Mouse (Mus musculus) G1E (cell line): ENCODE results near the gene Pds5a. TPM values are rescaled to one million over a fixed set of nuclear protein-coding genes. Genes with fewer than 3 reads are reported as not detected.

Experiments
- ATAC-seq: 2 replicates; pipeline ENCODE4 v1.8.0; 2016; ENCODE audit warnings: mild to moderate bottlenecking; ENCODE audit not compliant: insufficient number of reproducible peaks, poor library complexity, low FRiP score, severe bottlenecking; ENCODE audit errors: extremely low read depth
- DNase-seq: peaks from one replicate; pipeline ENCODE4 v3.0.0; 2012; ENCODE audit warnings: low spot score
- H3K27me3 ChIP-seq: 2 replicates; pipeline ENCODE4 v1.6.1; 2012; ENCODE audit warnings: mild to moderate bottlenecking, low read length, inconsistent platforms; ENCODE audit not compliant: insufficient read depth
- H3K36me3 ChIP-seq: replicated peaks from 2 replicates; pipeline ENCODE3; 2012; ENCODE audit warnings: mild to moderate bottlenecking, inconsistent platforms
- H3K4me1 ChIP-seq: 2 replicates; pipeline ENCODE4 v1.6.1; 2012; ENCODE audit warnings: low read depth, low read length, inconsistent platforms, mixed read lengths; ENCODE audit not compliant: insufficient read depth
- H3K4me3 ChIP-seq: 2 replicates; pipeline ENCODE4 v1.5.1; 2012; ENCODE audit warnings: low read depth, mild to moderate bottlenecking, inconsistent platforms, low read length, moderate library complexity, mixed read lengths
- H3K9me3 ChIP-seq: replicated peaks from 2 replicates; pipeline ENCODE4 v1.6.1; 2012; ENCODE audit warnings: inconsistent platforms
- CTCF ChIP-seq: IDR thresholded peaks from 2 replicates; pipeline ENCODE4 v1.5.1; 2012; ENCODE audit warnings: low read depth, low read length, inconsistent platforms, mixed read lengths
- GATA1 ChIP-seq: IDR thresholded peaks from 2 replicates; pipeline ENCODE4 v1.6.1; 2012; ENCODE audit warnings: borderline replicate concordance, low read length, inconsistent platforms, mixed read lengths
- GATA2 ChIP-seq: IDR thresholded peaks from 2 replicates; pipeline ENCODE4 v1.6.1; 2012; ENCODE audit warnings: low read depth, low read length, inconsistent platforms, borderline replicate concordance
- POLR2AphosphoS5 ChIP-seq: IDR thresholded peaks from 2 replicates; pipeline ENCODE4 v1.6.1; 2012; ENCODE audit warnings: low read depth, low read length, inconsistent platforms; ENCODE audit not compliant: insufficient replicate concordance
- TAL1 ChIP-seq: conservative IDR thresholded peaks from 2 replicates; pipeline ENCODE4 v1.6.1; 2012; ENCODE audit warnings: low read depth, low read length, inconsistent platforms, mixed read lengths
- polyA plus RNA-seq: library from polyadenylated mRNA; stranded (reverse); fragments of >175 nt; gene quantifications from 2 replicates; pipeline ENCODE4 v1.2.3, GENCODE M21; 2012
- total RNA-seq, 2 experiments: library from RNA; stranded (forward) in 1 of 2; stranded (reverse) in 1 of 2; fragments of 200-1000 nt in 1 of 2; fragments of >200 nt in 1 of 2; fragmentation: Nextera tagmentation in 1 of 2; gene quantifications; 2 replicates each; pipeline ENCODE4 v1.2.3; 2014 to 2017

Gene Pds5a
- total and polyA plus RNA-seq, 3 experiments: 22.9 to 441 (median 434) TPM

GRCm38 (mm10) chr5:65678826-65679225 lies 19.2 kb downstream of the Pds5a start:
- DNase-seq (no peak), ATAC-seq (no peak)
- H3K27me3 ChIP-seq: no peaks in the 10 kb centered on the region
- no peak overlapping the region for H3K4me3 ChIP-seq
- H3K36me3 ChIP-seq: peaks cover 85% of the 10 kb centered on the region
- H3K9me3 ChIP-seq: peaks cover 5% of the 10 kb centered on the region; the same call in 1 of the 2 replicates
- H3K4me1 ChIP-seq: peaks cover 16% of the 10 kb centered on the region
- no peak for TF ChIP-seq GATA1
- TF ChIP-seq CTCF: no peak

GRCm38 (mm10) chr5:65672162-65672561 lies 25.9 kb downstream of the Pds5a start:
- Histone ChIP-seq H3K36me3 (peaks cover 75% of the 10 kb centered on the region), H3K27me3 (no peaks in the 10 kb centered on the region), H3K4me3 (no peak overlapping the region), H3K4me1 (peaks cover 35% of the 10 kb centered on the region), H3K9me3 (no peaks in the 10 kb centered on the region)
- DNase-seq: no peak
- no peak for TF ChIP-seq CTCF
- TF ChIP-seq GATA1: no peak
- no peak for TF ChIP-seq GATA2
- no peak for TF ChIP-seq TAL1
- no peak for TF ChIP-seq POLR2AphosphoS5
- no peak for ATAC-seq

DNA sequence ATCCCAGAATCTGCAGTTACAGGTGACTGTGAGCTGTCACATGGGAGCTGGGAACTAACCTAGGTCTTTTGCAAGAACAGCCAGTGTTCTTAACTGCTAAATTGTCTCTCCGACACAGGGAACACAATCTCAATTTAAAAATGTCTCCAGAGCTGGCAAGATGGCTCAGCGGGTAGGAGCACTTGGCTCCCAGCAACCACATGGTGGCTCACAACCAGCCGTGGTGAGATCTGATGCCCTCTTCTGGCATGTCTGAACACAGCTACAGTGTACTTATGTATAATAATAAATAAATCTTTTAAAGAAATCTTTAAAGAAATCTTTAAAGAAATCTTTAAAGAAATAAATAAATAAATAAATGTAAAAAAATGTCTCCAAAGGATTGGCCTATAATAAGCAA lies 30.4 kb downstream of the Pds5a start:
- Histone ChIP-seq H3K9me3 (no peaks in the 10 kb centered on the region), H3K36me3 (peaks cover 65% of the 10 kb centered on the region), H3K27me3 (no peaks in the 10 kb centered on the region), H3K4me1 (peaks cover 22% of the 10 kb centered on the region), H3K4me3 (no peak overlapping the region)
- DNase-seq (no peak), ATAC-seq (no peak)
- no peak for TF ChIP-seq GATA2
- TF ChIP-seq CTCF: no peak
- TF ChIP-seq TAL1: no peak
- TF ChIP-seq GATA1: no peak
- TF ChIP-seq POLR2AphosphoS5: no peak

- Histone ChIP-seq H3K27me3 (no peaks in the 10 kb centered on the region), H3K9me3 (no peaks in the 10 kb centered on the region), H3K4me1 (peaks cover 14% of the 10 kb centered on the region; the same call in 1 of the 2 replicates), H3K36me3 (peaks cover 75% of the 10 kb centered on the region), H3K4me3 (no peak overlapping the region)
- TF ChIP-seq POLR2AphosphoS5 (no peak), TAL1 (no peak), GATA2 (no peak), CTCF (no peak), GATA1 (no peak)
- no peak for ATAC-seq
- DNase-seq: no peak
These were observed 32.7 kb downstream of the Pds5a start for GRCm38 (mm10) chr5:65665370-65665769.

GRCm38 (mm10) chr5:65661958-65662357 lies 36.1 kb downstream of the Pds5a start:
- no peaks in the 10 kb centered on the region for H3K27me3 ChIP-seq
- no peaks in the 10 kb centered on the region for H3K9me3 ChIP-seq
- TF ChIP-seq TAL1: no peak
- TF ChIP-seq GATA2: no peak
- TF ChIP-seq CTCF: no peak
- no peak for TF ChIP-seq POLR2AphosphoS5
- peaks cover 5% of the 10 kb centered on the region; the same call in 1 of the 2 replicates for H3K4me1 ChIP-seq
- ATAC-seq (no peak), DNase-seq (no peak)
- H3K4me3 ChIP-seq: no peak overlapping the region
- H3K36me3 ChIP-seq: peaks cover 76% of the 10 kb centered on the region

- Histone ChIP-seq H3K4me1 (no peaks in the 10 kb centered on the region), H3K9me3 (no peaks in the 10 kb centered on the region), H3K36me3 (peaks cover 87% of the 10 kb centered on the region), H3K27me3 (no peaks in the 10 kb centered on the region), H3K4me3 (no peak overlapping the region)
- TF ChIP-seq TAL1 (no peak), GATA1 (no peak), GATA2 (no peak), CTCF (no peak)
- DNase-seq (no peak), ATAC-seq (no peak)
These were observed 44.3 kb downstream of the Pds5a start for GRCm38 (mm10) chr5:65653786-65654185.

DNA sequence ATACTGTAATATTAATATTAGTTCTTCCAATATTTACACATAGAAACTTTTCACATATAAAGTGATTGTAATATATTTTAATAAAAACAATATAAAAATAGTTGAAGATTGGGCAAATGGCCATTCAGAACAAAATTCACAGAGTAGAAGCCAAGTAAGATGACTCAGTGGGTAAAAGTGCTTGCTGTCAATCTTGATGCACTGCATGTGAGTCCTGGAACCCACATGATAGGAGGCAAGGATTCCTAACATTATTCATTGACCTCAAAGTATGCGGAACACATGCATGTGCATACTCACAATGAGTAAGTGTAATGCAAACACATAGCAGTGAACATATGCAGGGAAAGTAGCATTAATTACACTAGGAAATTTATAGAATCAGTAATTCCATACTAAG lies 59.2 kb downstream of the Pds5a start:
- H3K4me1 ChIP-seq: no peaks in the 10 kb centered on the region; the same call in 1 of the 2 replicates
- H3K36me3 ChIP-seq: peaks cover 86% of the 10 kb centered on the region
- no peak for TF ChIP-seq CTCF
- TF ChIP-seq GATA2: no peak
- no peak for TF ChIP-seq POLR2AphosphoS5
- TF ChIP-seq GATA1: no peak
- TF ChIP-seq TAL1: no peak
- no peak for DNase-seq
- no peaks in the 10 kb centered on the region for H3K9me3 ChIP-seq
- no peak for ATAC-seq
- H3K27me3 ChIP-seq: no peaks in the 10 kb centered on the region
- H3K4me3 ChIP-seq: no peak overlapping the region
